Mouse (Mus musculus): ENCODE data around the gene Thpo.
A peak's percentile ranks its signal among the peaks of the same experiment; 100 is the strongest.

- TF ChIP-seq CTCF (IDR thresholded peaks at IDR 0.05 in 2 of 3, conservative IDR thresholded peaks at IDR 0.05 in 1 of 3; ENCODE audit: control insufficient read depth in 1 of 3, insufficient read depth in 1 of 3, low read depth in 2 of 3, low read length in 3 of 3, poor library complexity in 1 of 3, severe bottlenecking in 1 of 3) (no peak), POLR2A (IDR thresholded peaks at IDR 0.05; ENCODE audit: control insufficient read depth in 1 of 2, insufficient read depth in 1 of 2, low read depth in 1 of 2, low read length in 2 of 2, poor library complexity in 1 of 2) (no peak), GABPA (IDR thresholded peaks at IDR 0.05; ENCODE audit: low read depth, low read length) (no peak), ZKSCAN1 (IDR thresholded peaks at IDR 0.05; ENCODE audit: low read depth, low read length) (no peak), KAT2A (conservative IDR thresholded peaks at IDR 0.05; ENCODE audit: low read depth, low read length) (no peak), TCF12 (IDR thresholded peaks at IDR 0.05; ENCODE audit: low read depth, low read length) (no peak; the same call in 1 of the 2 replicates), GATA1 (IDR thresholded peaks at IDR 0.05; ENCODE audit: low read depth, low read length) (no peak), ETS1 (IDR thresholded peaks at IDR 0.05; ENCODE audit: low read depth, low read length) (no peak), USF1 (IDR thresholded peaks at IDR 0.05; ENCODE audit: low read depth, low read length) (no peak), CHD2 (IDR thresholded peaks at IDR 0.05; ENCODE audit: low read length) (no peak), MAX (IDR thresholded peaks at IDR 0.05; ENCODE audit: low read length) (no peak), NELFE (IDR thresholded peaks at IDR 0.05; ENCODE audit: low read depth, low read length) (peak; percentile 10; the same call in 1 of the 2 replicates), MAFK (IDR thresholded peaks at IDR 0.05; ENCODE audit: borderline replicate concordance, low read depth, low read length) (no peak)
These were observed 17.5 kb downstream of the Thpo start for GRCm38 (mm10) chr16:20716841-20717180.

Data from MEL (cell line).